Mouse (Mus musculus) spleen, postnatal 36 days (tissue): ENCODE measurements around the gene St7.

ENCODE experiments used
- DNase-seq, 2 experiments: peaks; one replicate each; pipeline ENCODE4 v3.0.0; 2022; ENCODE audit warnings: low spot score in 2 of 2, mixed read lengths in 1 of 2

St7 gene

DNA sequence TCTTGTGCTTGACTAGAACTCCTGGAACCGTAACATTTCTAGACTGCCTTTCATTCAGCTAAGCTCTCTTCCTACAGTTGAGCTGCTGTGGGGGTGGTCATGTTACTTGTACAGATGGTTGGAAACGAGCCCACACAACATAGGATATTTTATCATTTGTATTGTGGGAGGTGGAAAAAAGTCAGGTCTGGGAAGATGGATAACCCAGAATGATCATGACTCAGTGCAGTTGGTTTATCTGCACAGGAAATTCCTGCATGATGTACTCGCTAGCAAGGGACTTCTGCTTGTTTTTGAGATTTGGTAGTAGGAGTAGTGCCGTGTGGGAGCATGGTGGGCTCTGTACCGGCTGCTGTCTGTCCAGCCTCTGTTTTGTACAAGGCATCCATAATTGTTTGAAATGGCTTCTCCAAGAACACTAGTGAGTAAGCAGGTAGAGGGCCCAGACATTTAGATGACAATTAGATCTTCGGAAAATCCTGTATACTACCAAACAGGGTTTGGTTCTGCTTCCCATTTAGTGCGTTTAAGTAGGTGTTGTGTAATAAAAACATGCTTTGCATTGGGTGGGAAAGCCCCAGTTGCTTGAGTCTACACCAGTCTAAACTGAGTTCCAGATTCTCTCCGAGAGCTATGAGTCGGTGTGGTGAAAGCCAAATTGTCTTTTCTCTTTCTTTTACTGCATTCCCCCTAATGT, 71.4 kb downstream of the St7 start:
- no peak for DNase-seq

DNA sequence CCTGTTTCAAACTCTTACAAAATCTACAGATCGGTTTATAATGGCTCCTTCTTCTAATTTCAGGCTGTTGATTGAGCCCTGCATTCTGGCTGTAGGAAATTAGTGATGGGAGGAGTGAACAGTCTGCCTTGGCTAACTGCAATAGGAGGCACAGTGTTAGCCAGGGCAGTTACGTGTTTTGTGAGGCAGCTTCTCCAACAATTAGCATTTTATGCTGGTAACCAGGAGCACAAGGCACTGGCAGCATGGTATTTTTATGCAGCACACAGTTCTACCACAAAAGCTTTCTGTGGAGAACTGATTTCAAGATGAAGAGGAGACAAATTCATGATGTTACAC, 71.9 kb downstream of the St7 start:
- DNase-seq: no peak

DNA sequence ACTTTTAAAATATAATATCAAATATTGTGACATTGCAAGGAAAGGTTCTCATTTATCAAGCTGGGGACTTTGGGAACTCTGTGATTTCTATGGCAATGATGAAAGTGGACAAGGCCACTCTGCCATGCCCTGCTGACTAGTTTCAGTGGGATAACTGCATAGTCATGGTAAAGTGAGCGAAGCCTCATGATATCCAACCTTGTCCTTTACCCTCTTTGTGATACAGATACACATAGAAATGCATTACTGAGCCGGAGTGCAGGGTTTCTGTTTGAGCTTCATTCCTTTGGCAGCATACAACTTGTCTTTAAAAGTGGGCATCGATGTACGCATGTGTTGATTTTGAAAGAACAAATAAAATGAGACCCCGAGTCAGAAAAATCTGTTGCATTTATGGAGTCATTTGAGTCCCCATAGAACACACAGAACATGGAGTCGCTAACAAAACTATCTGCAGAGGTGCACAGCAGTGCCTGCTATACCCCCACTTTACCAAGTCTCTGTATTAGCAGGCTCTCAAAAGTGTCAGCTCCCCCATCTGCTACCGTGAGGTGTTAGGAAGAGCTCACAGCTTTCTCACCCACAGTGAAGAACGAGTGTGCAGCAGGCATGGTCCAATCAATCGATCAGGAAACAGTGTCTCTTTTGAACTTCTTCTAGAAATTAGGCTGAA, 77.4 kb downstream of the St7 start:
- DNase-seq: no peak

DNA sequence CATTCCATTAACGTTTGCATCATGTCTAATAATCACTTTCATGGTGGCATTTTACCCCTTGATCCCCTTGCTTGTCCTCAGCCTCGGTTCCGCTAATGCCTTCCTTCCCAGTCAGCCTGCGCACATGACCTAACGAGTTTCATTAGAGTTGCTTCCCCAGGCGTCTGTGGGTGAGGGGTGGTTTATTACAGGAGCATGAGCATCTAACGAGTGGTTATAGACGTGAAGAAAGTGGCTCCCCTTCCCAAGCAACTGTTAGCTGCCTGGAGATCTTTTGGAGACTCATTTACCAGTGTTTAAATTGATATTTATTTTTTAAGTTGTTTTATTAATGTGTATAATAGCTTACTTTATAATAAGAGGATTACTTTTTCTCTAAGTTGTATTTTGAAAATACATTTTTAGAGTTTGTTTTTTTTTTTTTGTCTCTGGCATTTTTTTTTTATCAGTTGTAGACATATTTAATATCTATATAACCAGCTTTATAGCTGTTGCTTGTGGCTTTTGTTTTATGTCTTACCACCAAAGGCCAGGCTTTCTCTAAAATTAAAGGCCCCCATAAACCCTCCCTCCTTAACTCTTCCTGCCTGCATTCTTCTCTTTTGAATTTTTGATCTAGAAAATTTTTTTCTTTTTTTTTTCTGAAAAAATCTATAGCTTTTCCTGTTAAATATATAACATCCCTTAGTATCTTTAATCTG, 78.1 kb downstream of the St7 start:
- DNase-seq: peak in 1 of 2 experiments; percentile 25

DNA sequence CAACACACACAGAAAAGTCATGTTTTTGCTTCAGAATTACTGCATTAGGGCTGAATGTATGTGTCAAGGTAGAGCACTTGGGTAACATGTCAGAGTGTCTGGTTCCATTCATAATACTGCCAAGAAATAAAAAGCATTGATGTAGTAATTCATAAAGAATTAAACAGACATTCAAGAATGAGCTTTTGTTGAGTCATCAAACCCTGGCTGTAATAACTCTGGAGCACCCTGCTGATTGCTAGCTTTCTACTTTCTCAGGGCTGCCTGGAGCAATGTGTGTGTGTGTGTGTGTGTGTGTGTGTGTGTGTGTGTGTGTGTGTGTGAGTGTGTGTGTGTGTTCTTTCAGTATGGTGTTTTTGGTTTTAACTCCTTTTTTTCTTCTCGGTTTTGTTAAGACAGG, 78.7 kb downstream of the St7 start:
- DNase-seq: no peak

DNA sequence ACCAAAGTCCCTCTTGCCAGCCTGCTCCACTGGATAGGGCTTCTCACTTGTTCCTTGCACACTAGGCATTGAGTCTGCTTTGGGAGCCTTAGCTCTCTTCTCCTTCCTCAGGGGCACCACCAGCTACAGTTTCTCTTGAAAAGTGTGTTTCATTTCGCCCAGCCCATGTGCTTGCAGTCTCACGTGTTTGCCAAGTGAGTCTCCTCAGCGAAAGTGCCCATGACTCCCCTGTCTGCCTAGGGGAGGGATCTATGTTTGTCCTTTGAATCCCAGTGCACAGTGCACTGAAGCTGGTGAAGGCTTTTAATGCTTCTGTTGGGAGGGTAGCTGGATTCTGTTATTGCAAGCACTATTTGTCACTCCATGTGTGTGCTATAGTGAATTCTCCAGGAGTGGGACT, 79.8 kb downstream of the St7 start:
- DNase-seq: no peak

DNA sequence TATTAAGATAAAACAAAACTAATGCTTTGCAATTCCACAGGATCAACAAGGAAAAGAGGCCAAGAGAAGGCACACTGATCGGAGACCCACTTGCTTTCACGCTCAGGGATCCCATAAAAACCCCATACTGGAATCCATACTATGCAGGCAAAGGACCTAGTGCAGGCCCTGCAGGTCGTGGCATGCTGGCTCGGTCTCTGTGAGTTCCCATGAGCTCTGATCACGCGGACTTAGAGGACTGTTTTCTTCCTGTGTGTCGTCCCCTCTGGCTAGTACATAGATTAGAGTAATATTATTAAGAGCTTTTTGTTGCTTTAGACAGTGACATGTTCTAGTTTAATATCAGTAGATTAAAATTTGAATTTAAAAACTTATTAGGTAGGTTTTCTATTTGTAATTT, 83.3 kb downstream of the St7 start:
- DNase-seq: peak; percentile 36 to 44

DNA sequence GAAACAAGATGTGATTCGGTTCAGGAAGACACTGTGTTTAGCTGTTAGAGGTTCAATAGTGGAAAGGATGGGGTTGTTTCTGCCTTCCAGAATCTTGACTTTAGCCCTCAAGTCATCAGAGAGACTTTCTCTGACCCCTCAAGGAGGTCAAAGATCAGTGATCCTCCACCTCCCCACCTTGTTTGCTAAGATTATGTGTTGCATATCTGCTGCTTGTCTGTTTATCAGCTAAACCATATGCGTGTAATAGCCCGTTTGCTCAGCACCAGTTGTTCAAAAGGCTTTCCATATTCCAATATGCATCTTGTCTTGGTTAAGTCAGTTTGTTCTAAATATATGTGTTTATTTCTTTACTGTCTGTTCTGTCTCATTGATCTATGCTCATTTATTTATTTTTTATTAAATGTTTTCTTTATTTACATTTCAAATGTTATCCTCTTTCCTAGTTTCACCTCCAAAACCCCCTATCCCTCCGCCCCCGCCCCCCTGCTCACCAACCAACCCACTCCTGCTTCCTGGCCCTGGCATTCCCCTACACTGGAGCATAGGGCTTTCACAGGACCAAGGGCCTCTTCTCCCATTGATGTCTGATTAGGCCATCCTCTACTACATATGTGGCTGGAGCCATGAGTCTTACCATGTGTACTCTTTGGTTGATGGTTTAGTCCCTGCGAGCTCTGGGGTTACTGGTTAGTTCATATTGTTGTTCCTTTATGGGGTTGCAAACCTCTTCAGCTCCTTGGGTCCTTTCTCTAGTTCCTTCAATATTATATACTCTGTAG, 84.5 kb downstream of the St7 start:
- DNase-seq: peak in 1 of 2 experiments; percentile 23

DNA sequence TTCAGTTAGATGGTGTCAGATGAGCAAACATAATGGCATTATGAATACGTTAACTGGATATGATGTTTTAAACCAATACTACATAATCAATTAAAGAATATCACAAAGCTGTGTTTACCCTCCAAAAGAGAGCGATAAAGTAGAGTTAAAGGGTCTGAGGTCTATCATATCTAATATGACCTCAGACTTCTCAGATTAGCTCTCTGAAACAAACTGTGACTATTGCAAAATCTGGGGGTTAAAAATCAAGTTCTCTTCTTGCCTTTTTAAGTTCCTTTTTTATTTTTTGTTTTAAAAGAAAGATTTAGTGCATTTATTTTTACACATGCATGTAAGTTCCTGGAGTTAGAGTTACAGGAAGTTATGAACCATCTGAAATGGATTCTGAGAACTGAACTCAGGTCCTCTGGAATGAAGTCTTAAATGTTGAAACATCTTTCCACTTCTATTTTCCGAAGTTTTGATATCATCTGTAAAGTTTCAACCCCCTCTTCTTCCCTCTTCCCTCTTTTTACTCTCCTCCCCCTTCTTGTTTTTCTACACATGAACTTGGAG, 86.0 kb downstream of the St7 start:
- DNase-seq: no peak

DNA sequence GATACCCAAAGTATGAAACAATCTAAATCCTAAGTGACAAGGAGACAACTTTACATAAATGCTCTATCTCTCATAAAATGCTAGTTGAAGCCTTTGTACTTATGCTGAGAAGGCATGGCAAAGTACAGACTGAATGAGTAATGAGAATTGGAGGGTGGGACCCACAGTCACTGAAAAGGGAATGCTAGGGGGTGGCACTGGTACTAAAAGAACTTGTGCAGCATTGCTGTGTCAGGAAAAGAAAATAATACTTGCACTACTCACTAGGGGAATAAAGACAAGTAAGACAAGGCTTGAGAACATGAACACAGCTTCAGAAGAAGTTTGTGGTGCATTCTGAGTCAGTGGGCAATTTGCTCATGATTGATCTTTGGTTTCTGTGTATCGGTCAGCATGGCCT, 90.8 kb downstream of the St7 start:
- no peak for DNase-seq

DNA sequence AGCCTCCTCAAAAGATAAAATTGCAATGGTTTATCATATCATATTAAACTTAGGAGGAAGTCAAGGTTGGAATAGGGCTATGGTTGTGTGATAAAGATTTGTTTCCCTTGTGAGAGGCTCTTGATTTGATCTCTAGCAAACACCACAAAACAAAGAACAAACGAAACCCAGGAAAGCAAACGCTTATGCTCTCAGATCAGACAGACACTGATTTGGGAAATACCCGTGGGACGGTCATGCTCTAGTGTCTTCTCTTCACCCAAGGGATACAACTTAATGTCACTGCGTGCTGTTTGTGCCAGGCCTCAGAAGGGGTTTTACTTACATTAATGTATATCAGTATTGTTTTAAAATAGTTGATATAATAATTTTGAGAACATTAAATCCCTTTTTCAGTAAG, 91.8 kb downstream of the St7 start:
- DNase-seq: no peak

DNA sequence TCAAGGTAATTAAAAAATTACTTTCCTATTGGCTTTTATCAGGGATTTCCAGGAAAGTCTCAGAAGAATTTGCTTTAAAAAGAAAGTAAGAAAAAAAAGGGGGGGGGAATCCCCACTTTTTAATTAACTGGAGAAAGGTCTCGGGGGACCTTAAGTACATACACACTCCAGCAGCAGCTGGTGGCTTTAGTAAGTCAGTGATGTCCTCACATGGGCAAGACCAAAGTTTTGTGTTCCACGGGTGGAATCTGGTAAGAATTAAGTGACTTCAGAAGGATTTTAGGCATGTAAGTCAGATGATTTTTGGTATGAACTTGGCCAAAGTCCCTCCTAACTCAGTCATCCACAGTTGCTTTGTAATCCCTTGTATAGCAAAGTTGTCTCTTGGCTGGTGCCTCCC, 92.5 kb downstream of the St7 start:
- DNase-seq: no peak

DNA sequence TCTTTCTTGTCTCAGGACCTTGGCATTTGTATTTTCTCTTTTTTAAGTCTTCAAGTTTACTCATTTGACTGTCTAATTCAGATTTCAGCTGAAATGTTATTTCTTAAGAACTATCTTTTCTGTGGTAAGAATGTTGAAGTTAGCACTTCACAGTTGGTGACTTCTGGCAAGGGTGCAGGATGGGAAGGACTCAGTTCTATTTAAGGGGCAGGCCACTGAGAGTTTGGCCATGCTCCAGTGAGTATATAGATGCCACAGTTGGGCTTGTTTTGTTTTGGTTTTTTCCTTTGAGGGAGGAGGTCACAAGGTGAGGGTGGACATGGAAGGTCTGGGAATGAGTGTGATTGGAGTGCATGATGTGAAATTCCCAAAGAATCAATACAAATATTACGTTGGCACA, 95.1 kb downstream of the St7 start:
- peak in 1 of 2 experiments; percentile 13 for DNase-seq

DNA sequence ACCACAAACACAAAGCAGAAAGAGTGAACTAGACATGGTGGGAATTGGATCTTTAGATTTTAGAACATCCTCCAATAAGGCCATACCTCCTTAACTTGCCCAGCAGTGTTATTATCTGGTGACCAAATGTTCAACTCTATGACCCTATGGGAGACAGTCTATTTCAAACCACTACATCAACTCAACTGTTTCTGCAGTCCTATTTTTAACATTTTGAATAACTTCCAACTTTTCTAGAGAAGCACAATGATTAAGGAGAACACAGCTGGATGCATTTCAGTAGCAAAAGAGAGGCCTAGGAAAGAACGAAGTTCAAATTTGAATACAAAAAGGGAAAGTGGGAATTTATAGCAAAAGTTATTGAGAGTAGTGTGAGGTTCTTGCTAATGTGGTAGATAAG, 97.5 kb downstream of the St7 start:
- no peak for DNase-seq

DNA sequence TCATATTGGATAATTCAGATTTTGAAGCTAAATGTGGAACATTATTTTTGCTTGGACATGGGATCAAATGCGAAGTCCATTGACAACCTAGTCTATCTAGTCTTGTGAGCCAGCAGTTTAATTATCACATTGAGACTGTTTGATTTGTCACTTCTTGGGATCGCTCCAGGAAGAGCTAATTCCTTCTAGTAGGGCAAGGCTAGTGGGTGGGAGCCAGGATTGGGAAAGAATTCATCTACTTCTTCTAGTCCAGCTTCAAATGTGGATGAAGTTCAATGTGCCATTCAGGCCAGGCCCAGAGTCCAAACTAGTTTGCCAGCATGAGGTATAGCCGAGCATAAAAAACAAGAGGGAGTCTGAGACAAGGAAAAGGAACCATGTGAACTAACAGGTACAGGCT, 100.7 kb downstream of the St7 start:
- DNase-seq: no peak

DNA sequence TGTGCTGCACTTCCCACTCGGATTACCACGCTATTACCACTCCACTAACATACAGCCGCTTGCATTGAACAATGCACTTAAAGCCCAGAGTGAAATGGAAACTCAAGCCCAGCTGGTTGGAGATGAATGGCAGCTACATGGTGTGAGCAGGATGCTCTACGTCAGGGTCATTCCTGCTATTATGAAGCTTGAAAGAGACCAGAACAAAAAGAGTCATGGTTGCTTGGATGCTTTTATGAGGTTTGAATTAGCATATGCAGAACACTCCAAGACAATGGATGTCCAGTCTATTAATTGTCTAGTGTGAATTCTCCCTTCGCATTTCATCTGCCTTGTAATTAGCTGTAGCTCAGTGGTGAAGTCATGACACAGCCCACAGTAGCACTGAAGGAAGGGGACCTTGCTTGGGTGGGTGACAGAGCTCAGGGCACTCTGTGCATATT, 104.6 kb downstream of the St7 start:
- DNase-seq: no peak

DNA sequence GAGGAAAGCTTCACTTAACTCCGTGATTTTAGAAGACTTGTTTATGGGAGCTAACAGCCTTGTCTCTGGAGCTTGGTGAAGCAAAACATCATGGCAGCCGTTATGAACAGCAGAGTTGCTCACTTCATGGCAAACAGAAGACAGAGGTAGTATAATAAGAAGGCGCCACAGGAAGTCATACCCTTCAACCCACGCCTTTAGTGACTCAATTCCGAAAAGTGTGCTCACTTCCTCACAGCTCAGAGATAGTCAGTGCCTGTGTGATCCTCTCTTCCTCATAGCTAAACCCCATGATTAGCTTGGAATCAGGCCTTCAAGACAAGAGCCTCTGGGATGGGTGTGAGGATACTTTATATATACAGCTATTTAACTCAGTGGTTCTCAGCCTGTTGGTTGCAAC, 108.0 kb downstream of the St7 start:
- DNase-seq: no peak

DNA sequence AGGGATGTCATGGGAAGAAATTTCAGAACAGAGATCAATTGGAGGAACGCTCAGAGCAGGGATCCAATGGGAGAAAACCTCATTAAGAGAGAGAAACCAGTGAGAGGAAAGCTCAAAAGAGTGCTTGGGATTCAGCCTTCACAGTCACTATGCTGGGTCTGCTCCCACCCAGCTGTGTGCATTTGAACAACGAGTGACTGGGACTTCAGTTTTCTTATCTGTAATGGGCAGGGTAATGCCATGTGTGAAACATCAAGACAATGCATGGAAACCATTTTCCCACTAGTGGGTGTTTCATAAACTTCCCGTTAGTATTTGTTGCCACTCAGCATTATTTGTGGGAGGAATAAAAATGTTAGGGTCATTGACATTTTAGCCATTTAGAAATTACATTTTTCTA, 111.7 kb downstream of the St7 start:
- no peak for DNase-seq

DNA sequence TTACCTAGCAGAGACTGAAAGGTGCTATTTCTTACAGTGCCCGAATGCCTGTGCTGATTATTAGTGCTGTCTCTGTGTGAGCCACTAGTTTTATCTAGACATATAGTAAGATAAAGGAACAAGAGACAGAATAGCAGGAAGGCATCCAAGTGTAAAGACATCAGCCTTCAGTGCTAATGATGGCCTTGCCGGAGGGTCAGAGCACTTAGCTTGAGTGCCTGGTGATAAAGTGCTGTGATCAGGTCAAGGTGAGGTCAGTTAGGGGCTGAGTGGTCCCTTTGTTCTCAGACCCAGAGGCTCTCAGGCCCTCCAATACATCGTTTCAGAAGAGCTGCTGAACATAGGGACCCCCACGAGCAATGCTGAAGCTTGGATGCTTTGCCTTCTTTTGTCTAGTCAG, 113.8 kb downstream of the St7 start:
- no peak for DNase-seq

DNA sequence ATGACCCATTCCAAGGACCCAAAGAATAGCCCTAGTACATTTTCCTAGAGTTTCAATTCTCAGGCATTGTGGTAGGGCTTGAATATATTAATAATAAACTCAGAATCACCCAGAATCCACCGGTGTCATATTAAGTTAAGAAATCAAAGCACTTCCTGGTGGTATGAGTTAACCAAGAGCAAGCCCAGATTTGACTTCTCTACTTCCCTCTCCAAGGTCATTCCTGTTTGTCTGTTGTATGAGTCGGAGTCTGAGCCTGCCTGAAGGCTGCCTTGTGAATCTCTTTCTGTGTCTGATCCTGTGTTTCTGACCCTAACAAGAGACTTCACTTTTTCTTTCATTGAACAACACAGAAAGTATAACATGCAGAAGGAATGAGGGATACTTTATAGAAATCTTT, 118.3 kb downstream of the St7 start:
- DNase-seq: no peak

DNA sequence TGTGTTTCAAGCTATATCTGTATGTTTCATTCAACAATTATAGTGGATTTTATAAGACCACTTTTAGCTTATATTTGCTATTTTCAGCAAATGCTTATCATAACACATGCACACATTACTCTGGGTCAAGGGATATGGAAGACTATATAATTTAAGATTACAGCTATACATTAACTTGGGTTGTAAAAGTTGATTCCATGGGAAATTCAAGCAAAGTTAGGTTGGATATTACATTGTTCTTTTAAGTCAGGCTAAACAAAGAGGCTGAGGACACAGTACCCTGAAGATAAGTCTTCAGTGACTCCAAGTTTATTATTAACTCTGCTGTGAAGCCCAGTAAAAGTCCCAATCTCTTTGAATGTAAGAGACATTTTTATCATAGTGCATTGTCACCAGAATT, 118.8 kb downstream of the St7 start:
- no peak for DNase-seq

DNA sequence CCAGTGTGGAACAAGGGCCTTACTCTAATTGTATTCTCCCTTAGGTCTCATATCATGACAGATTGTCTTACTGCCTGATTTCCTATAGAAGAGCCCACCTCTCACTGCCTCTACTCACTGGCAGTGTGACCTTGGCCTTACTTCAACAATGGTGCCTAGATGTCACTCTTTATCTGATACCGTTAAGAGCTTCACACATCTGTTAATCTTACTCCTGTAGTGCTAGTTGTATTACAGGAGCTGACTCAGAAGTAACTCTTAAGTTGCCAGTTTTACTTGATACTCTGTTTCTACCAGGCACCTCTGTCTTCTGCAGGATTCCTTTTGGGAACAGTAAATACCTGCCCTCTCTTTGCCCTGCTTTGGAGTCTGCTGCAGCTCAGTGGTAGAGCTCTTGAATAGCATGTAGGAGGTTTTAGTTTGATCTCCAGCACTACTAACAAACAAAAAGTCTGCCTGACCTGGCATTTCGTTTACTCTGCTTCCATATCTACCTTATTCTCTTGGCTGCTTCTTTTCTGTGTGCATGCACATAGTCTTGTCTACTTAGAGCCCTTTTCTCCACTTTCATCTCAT, 121.4 kb downstream of the St7 start:
- DNase-seq: no peak
